Mouse (Mus musculus) liver, adult 2 months (tissue): ENCODE measurements around the gene Adamts10.

Experiments
- CTCF ChIP-seq: fragments of 200-500 bp; IDR thresholded peaks from 2 replicates; pipeline ENCODE4 v1.5.1; 2011; ENCODE audit warnings: low read depth, low read length, control low read depth
- POLR2A ChIP-seq: fragments of 200-500 bp; IDR thresholded peaks from 2 replicates; pipeline ENCODE4 v1.6.1; 2011; ENCODE audit warnings: low read length, control low read depth; ENCODE audit not compliant: insufficient read depth; ENCODE audit errors: extremely low read depth

DNA sequence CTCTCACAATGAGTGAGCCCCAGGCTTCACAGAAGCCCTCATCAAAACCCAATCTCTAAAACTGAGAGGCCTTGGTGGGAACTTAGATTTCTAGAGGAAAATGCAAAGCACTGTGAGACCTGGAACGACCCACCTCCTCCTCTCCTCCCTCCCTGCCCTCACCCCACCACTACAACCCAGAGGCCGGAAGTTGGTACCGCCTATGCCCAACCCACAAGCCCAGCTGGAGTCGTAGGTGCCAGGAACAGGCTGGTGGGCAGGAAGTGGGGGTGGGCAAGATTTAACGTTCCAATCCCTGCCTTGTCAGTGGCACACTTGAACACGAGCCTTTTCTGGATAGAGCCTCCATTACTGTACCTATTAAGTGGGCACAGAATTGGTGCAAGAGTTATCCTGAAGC, 40.0 kb upstream of the Adamts10 start:
- TF ChIP-seq CTCF (no peak), POLR2A (no peak)
